Mouse (Mus musculus) brain, adult 2 months (tissue): ENCODE data around the gene Add2.
A peak's percentile ranks its signal among the peaks of the same experiment; 100 is the strongest.

Experiments
- DNase-seq: peaks from one replicate; pipeline ENCODE4 v3.0.0; 2011; ENCODE audit warnings: low read depth, low spot score

Gene Add2

GRCm38 (mm10) chr6:86141284-86141683 lies 112.8 kb downstream of the Add2 start:
- DNase-seq, result no peak

GRCm38 (mm10) chr6:86141820-86142219 lies 113.3 kb downstream of the Add2 start:
- DNase-seq, result peak; percentile 91

- DNase-seq, result no peak
Observed at GRCm38 (mm10) chr6:86144986-86145385, 116.5 kb downstream of the Add2 start.

- no peak for DNase-seq
Observed at GRCm38 (mm10) chr6:86148518-86148917, 120.0 kb downstream of the Add2 start.

- no peak for DNase-seq
Observed at GRCm38 (mm10) chr6:86149001-86149400, 120.5 kb downstream of the Add2 start.

GRCm38 (mm10) chr6:86152676-86153075 lies 124.2 kb downstream of the Add2 start:
- DNase-seq, result no peak

- DNase-seq, result peak; percentile 73
Observed at GRCm38 (mm10) chr6:86153436-86153990, 125.0 kb downstream of the Add2 start.

GRCm38 (mm10) chr6:86154006-86154405 lies 125.5 kb downstream of the Add2 start:
- DNase-seq, result peak; percentile 11

- DNase-seq, result no peak
Observed at GRCm38 (mm10) chr6:86154481-86154880, 126.0 kb downstream of the Add2 start.

- peak; percentile 9 for DNase-seq
Observed at GRCm38 (mm10) chr6:86157253-86158234, 129.1 kb downstream of the Add2 start.

GRCm38 (mm10) chr6:86160878-86161277 lies 132.4 kb downstream of the Add2 start:
- no peak for DNase-seq

GRCm38 (mm10) chr6:86161586-86161985 lies 133.1 kb downstream of the Add2 start:
- DNase-seq, result no peak

GRCm38 (mm10) chr6:86164028-86164427 lies 135.5 kb downstream of the Add2 start:
- DNase-seq, result no peak

GRCm38 (mm10) chr6:86166426-86166825 lies 137.9 kb downstream of the Add2 start:
- DNase-seq, result peak; percentile 7

- no peak for DNase-seq
Observed at GRCm38 (mm10) chr6:86167851-86168250, 139.4 kb downstream of the Add2 start.

- DNase-seq, result no peak
Observed at GRCm38 (mm10) chr6:86169166-86169565, 140.7 kb downstream of the Add2 start.
